Comparison of ENCODE assay signal across 7 mouse cellular contexts in genomic region chr2:127008469-127008998, GRCm38 (mm10). TPM values are rescaled to one million over a fixed set of nuclear protein-coding genes. Genes with fewer than 3 reads are reported as not detected.
DNase-seq lines count a peak whose midpoint lies in the region; ATAC-seq lines count a peak whose summit lies in the region.

Gene Ap4e1 (plus strand): TSS chr2:127008717.

- H3K27me3 ChIP-seq in embryonic facial prominence, embryonic 10.5 days (replicated peaks; ENCODE audit: low read depth, poor library complexity, severe bottlenecking) = no peaks in the 10 kb centered on the region
- no peaks in the 10 kb centered on the region for H3K27me3 ChIP-seq in limb, embryonic 10.5 days (ENCODE audit: low read depth, poor library complexity, severe bottlenecking)
- H3K27me3 ChIP-seq in midbrain, embryonic 13.5 days = no peaks in the 10 kb centered on the region

- peak within 1 kb of the TSS; percentile 89 for H3K4me3 ChIP-seq in embryonic facial prominence, embryonic 10.5 days
- peak within 1 kb of the TSS; percentile 87 for H3K4me3 ChIP-seq in limb, embryonic 10.5 days
- peak within 1 kb of the TSS; percentile 86 for H3K4me3 ChIP-seq in midbrain, embryonic 13.5 days (replicated peaks)

- H3K9me3 ChIP-seq in embryonic facial prominence, embryonic 10.5 days = no peaks in the 10 kb centered on the region
- no peaks in the 10 kb centered on the region for H3K9me3 ChIP-seq in limb, embryonic 10.5 days (replicated peaks)
- no peaks in the 10 kb centered on the region for H3K9me3 ChIP-seq in midbrain, embryonic 13.5 days

- peak within 1 kb of the TSS; percentile 78 for H3K4me2 ChIP-seq in midbrain, embryonic 13.5 days (replicated peaks)

- peak within 1 kb of the TSS; percentile 83 for H3K9ac ChIP-seq in midbrain, embryonic 13.5 days (replicated peaks)

- ATAC-seq in granulocyte monocyte progenitor cell, adult 5-6 weeks (replicated peaks; ENCODE audit: poor library complexity, severe bottlenecking) = peak; percentile 99
- peak; percentile 97 for ATAC-seq in midbrain, embryonic 13.5 days

- WGBS in embryonic facial prominence, embryonic 10.5 days = 1% methylated on average over 40 of the region's 40 CpGs
- 1% methylated on average over 40 of the region's 40 CpGs for WGBS in limb, embryonic 10.5 days
- WGBS in midbrain, embryonic 13.5 days = under 1% methylated on average over 40 of the region's 40 CpGs

- peaks cover 22% of the 10 kb centered on the region for H3K36me3 ChIP-seq in embryonic facial prominence, embryonic 10.5 days (replicated peaks)
- H3K36me3 ChIP-seq in limb, embryonic 10.5 days = peaks cover 24% of the 10 kb centered on the region
- H3K36me3 ChIP-seq in midbrain, embryonic 13.5 days = peaks cover 15% of the 10 kb centered on the region

- H3K27ac ChIP-seq in embryonic facial prominence, embryonic 10.5 days (replicated peaks) = peak within 1 kb of the TSS; percentile 91
- peak within 1 kb of the TSS; percentile 84 for H3K27ac ChIP-seq in limb, embryonic 10.5 days
- peak within 1 kb of the TSS; percentile 72 for H3K27ac ChIP-seq in midbrain, embryonic 13.5 days

- peaks cover 10% of the 10 kb centered on the region for H3K4me1 ChIP-seq in embryonic facial prominence, embryonic 10.5 days
- H3K4me1 ChIP-seq in limb, embryonic 10.5 days = peaks cover 13% of the 10 kb centered on the region
- H3K4me1 ChIP-seq in midbrain, embryonic 13.5 days (replicated peaks) = peaks cover 14% of the 10 kb centered on the region

- peak; percentile 98 for DNase-seq in adrenal gland, postnatal 10 days
- DNase-seq in embryonic facial prominence, embryonic 10.5 days (ENCODE audit: low spot score) = peak; percentile 96
- peak; percentile 90 for DNase-seq in kidney, adult 11 months
- DNase-seq in limb, embryonic 10.5 days (ENCODE audit: low spot score) = peak; percentile 99
- DNase-seq in spleen, adult 12 weeks (ENCODE audit: low spot score) = peak; percentile 94

RNA-seq across cellular contexts. Expression of gene Ap4e1, which starts in this region (rescaled TPM):
- 10 to 100 TPM in 1 of 2 experiments, 1 to 10 TPM in 1; 8.9 to 12.8 TPM for total RNA-seq in adrenal gland, postnatal 10 days (2021)
- 12.4 and 12.9 TPM in 2 replicates for polyA plus RNA-seq in embryonic facial prominence, embryonic 10.5 days (2016; fragmentation: Nextera tagmentation; extraction: Ambion mirVana)
- total RNA-seq in granulocyte monocyte progenitor cell, adult 5-6 weeks (2014; fragmentation: Nextera tagmentation) = 8.6 and 12.7 TPM in 2 replicates
- 17.8 and 19.6 TPM in 2 replicates for total RNA-seq in granulocyte monocyte progenitor cell, adult 5-6 weeks (2017)
- polyA plus RNA-seq in limb, embryonic 10.5 days (2016; fragmentation: Nextera tagmentation; extraction: Ambion mirVana) = 12.5 and 13.9 TPM in 2 replicates
- 11.8 and 13.0 TPM in 2 replicates for polyA plus RNA-seq in midbrain, embryonic 13.5 days (2015; fragmentation: Nextera tagmentation; extraction: Ambion mirVana)

Comparison
In these comparisons a context has a peak if more than half of its experiments do, and no peak if none do; other contexts are left out.
1. Peak in every context shown above with its lines: DNase-seq, ATAC-seq, H3K4me3 ChIP-seq and H3K27ac ChIP-seq.